Mouse (Mus musculus) spleen, postnatal 0 days (tissue): ENCODE measurements around the gene Csnk1e. TPM values are rescaled to one million over a fixed set of nuclear protein-coding genes. Genes with fewer than 3 reads are reported as not detected.

ENCODE experiments used
- microRNA counts: library from miRNA; unstranded; fragments of <30 nt; microRNA quantifications from one replicate; lab custom pipeline; 2015
- polyA plus RNA-seq: library from polyadenylated mRNA; unstranded; fragments of >200 nt; fragmentation: Nextera tagmentation; extraction: Ambion mirVana; gene quantifications from 2 replicates; pipeline ENCODE4 v1.2.1, GENCODE M21; 2015

The Csnk1e gene
- polyA plus RNA-seq, result 19.9 and 25.4 TPM in 2 replicates

DNA sequence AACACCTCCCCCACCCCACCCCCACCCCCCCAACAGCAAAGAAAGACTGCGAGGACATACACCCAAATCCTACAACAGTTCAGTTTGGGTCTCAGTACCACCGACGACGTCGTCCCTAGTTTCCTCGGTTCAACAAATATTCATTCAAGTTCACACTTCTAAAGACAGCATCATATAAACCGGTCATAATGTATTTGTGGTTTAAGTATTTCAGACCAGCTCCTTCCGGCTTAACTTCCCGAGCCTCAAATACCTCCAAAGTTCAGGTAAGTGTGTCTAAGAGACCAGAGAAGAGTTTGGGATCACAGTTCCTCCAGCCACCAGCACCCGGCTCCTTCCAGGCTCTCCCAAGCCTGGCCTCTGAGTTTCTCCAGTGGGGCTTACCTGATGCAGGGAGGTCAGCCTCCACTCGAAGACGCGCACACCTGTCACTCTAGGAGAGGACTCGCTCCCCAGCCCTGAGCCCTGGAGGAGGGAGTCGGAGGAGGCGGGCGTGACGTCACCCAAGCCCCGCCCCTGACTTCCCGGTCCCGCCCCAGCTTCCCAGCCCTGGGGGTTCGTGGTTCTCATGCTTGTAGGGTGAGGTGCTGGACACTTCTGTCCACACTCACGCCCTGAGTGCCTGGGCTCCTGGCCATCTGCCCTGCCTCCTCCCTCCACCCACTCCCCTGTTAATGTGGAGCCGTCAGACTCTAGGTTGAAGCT is at the start of gene Csnk1e:
Gene Csnk1e (minus strand): TSS at position 461 of the 705 bp plus-strand sequence.

DNA sequence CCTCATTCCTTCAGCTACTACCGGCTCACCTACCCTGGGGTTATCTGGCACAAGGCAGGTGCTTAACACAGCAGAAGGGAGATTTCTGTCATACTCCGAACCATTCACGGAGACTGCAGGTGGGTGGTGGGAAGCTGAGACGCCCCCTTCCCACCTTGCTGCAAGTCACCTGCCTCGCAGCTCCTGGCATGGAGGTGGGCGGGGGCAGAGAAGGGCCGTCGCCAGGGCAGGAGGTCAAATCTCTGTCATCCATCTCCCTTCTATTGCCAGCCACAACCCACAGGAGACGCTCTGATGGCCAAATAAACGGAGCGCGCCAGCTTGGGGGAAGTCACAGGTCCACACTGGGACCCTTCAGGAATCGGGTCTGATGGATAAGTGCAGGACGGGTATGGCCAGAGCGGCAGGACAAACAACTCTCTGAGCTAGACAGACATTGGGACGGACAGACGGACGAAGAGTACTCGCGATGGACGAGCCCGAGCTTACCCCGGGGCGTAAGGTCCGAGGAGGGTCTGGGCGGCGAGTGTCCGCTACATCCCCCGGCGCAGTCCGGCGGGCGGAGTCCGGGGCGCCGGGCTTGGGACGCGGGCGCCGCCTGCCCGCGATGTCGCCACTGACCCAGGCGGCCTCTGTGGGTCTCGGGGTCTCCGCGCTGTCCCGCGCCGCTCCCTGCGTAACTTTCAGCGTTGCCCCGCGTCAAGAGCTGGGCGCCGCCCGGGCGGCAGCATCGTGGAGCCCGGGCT is 49.5 kb upstream of the Csnk1e start, which contains the start of gene Kcnj4:
Gene Kcnj4 (minus strand): TSS at position 535 of the 746 bp plus-strand sequence.

DNA sequence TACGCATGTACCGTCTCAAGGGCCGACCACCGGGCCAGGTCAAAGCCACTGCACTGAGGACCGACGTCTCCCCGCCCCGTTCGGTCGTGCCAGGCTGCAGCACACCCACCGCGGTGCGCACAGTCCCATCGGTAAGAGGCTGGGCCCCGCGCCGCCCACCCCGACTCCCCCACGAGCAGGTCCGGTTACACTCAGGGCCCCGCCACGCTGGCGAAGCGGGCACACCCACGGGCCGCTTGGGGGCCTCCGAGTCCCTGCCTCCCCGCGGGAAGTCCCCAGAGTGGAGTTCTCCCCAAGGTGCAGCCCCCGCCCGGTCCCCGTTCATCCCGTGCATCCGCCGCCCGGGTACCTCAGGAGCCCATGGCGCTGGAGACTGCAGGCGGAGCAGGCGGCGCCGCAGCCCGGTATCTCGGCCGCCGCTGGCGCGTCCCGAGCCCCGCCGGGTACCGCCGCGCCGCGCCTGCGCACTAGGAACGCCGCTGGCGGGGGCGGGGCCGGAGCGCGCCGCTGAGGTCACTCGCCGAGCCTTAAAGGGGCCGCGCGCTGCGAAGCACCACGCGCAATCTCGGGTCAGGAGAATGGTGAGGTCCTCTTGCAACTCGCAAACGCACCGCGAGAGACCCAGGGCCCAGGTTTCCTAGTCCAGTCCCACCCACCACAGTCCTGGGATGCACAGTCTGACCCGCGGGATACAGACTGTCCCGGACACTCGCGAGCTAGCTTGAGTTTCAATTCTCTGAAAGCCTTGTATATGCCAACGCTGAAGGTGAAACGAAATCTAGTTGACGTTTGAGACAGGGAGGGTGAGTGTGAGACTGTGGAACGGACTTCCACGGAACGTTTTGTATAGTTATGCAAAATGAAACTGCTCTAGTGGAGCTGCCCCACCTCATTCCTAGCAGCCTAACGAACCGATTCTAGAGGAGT is 52.3 kb downstream of the Csnk1e start, which contains the start of gene Tmem184b:
Gene Tmem184b (minus strand): TSS at position 734 of the 927 bp plus-strand sequence.

MicroRNA genes within 50 kb of the gene (microRNA counts, 519-probe panel; counts per million panel counts)
- 88.3 counts per million for microRNA mmu-miR-1943 (lab: Ali Mortazavi, UCI)

Other genes starting within 250 kb of the Csnk1e start
- gene Pick1, start 226.4 kb downstream of the Csnk1e start, polyA plus RNA-seq, result 9.3 and 9.6 TPM in 2 replicates
- 0.10 TPM in 1 of 2 replicates, not detected in the other for gene Gm49486, start 226.2 kb downstream of the Csnk1e start, polyA plus RNA-seq
- gene Slc16a8, start 200.8 kb downstream of the Csnk1e start, polyA plus RNA-seq, result 0.11 TPM in 1 of 2 replicates, not detected in the other
- gene Baiap2l2, start 170.0 kb downstream of the Csnk1e start, polyA plus RNA-seq, result 0.43 and 1.6 TPM in 2 replicates
- 4.8 and 6.4 TPM in 2 replicates for gene Pla2g6, start 127.2 kb downstream of the Csnk1e start, polyA plus RNA-seq
- gene Maff, start 108.9 kb downstream of the Csnk1e start, polyA plus RNA-seq, result 2.9 and 3.0 TPM in 2 replicates
- gene Tmem184b, start 52.0 kb downstream of the Csnk1e start, polyA plus RNA-seq, result 12.0 and 16.0 TPM in 2 replicates
- not detected in 2 replicates for gene Kcnj4, start 49.7 kb upstream of the Csnk1e start, polyA plus RNA-seq
- 18.3 and 22.0 TPM in 2 replicates for gene Kdelr3, start 60.8 kb upstream of the Csnk1e start, polyA plus RNA-seq
- 25.1 and 31.0 TPM in 2 replicates for gene Ddx17, start 91.2 kb upstream of the Csnk1e start, polyA plus RNA-seq
- 0.85 and 0.94 TPM in 2 replicates for gene Dmc1, start 149.5 kb upstream of the Csnk1e start, polyA plus RNA-seq
- gene Fam227a, start 203.4 kb upstream of the Csnk1e start, polyA plus RNA-seq, result 0.38 and 0.52 TPM in 2 replicates
- gene Cby1, start 203.6 kb upstream of the Csnk1e start, polyA plus RNA-seq, result 21.8 and 23.0 TPM in 2 replicates
- 170 and 178 TPM in 2 replicates for gene Tomm22, start 215.3 kb upstream of the Csnk1e start, polyA plus RNA-seq
- 17.5 and 19.6 TPM in 2 replicates for gene Josd1, start 232.4 kb upstream of the Csnk1e start, polyA plus RNA-seq
- gene Gtpbp1, start 235.3 kb upstream of the Csnk1e start, polyA plus RNA-seq, result 38.9 and 40.0 TPM in 2 replicates